Mouse (Mus musculus) brain, adult 2 months (tissue): ENCODE measurements around the gene Fbln1.

Experiments used
- DNase-seq: peaks from one replicate; pipeline ENCODE4 v3.0.0; 2011; ENCODE audit warnings: low read depth, low spot score

Fbln1 gene

DNA sequence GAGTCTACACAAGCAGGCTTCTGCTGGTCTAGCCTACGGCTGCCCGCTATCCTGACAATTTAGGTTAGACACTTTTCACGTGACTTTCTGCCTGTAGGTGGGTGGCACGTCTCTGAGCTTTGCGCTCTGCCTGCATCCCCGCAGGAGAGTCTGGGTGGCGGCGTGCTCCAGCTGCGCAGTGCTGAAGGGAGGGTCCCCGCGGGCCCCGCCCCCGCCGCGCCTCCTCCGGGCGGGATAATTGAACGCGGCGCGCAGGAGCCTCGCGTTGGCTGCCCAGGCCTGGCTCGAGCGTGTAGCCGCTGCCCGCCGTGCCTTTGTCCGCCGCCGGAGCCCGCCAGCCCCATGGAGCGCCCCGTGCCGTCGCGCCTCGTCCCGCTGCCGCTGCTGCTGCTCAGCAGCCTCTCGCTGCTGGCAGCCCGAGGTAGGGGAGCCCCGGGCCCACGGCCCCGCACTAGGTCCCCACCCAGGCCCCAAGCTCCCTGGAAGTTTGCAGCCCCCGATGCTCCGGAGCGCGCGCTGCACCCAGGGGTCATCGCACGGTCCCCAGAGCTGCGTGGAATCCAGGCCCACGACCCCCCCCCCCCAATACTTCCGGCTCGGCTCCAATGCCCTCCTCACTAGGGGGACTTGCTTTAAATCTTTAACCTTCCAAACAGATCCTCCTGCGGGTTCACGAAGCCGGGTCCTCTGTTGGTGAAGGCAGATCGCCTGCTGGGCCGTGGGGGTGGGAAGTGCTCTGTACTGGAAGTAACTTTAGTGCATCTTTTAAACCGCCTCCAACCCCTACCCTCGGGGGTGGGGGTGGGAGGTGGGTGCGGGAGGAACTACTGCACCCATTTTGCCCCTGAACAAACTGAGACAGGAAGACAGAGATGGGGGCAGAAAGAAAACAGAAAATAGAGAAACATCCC is at the start of gene Fbln1:
TSS of gene Fbln1 (plus strand) at position 158 of the 911 bp plus-strand sequence.
- peak; percentile 77 for DNase-seq

DNA sequence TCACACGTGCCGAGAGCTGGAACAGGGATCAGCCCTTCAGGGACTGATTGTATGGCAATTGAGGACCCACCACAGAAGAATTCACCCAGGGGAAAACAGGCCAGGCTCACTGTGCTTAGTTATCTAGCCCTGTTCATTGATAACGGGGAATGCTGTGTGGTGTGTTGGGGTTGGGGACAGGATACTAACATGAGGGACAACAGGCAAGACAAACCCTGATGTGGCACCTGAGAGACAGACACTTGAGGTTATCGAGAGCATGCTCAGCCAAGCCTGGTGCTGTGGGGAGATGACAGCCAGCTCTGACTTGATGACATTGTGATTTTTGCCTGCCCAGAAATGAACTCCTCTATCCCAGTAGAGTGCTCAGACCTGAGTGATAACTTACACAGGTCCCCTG is 49.6 kb upstream of the Fbln1 start:
- DNase-seq = no peak

DNA sequence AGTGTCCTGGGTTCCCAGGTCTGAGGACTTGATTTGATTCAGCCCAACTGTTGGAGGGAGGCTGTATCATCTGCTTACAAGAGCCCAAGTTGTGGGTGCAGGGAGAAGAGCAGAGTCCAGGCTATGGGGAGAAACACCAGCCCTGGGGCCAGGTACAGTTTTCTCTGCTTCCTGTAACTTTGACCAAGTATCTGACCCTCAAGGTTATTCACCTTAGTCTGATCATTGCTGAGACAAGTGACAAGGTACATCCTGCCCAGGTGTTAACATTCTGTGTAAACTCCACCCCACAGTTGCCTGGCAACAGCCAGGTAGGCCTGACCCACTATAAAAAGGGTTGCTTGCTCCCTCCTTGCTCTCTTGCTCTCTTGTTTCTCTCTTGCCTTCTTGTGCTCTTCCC is 44.3 kb upstream of the Fbln1 start:
- no peak for DNase-seq

DNA sequence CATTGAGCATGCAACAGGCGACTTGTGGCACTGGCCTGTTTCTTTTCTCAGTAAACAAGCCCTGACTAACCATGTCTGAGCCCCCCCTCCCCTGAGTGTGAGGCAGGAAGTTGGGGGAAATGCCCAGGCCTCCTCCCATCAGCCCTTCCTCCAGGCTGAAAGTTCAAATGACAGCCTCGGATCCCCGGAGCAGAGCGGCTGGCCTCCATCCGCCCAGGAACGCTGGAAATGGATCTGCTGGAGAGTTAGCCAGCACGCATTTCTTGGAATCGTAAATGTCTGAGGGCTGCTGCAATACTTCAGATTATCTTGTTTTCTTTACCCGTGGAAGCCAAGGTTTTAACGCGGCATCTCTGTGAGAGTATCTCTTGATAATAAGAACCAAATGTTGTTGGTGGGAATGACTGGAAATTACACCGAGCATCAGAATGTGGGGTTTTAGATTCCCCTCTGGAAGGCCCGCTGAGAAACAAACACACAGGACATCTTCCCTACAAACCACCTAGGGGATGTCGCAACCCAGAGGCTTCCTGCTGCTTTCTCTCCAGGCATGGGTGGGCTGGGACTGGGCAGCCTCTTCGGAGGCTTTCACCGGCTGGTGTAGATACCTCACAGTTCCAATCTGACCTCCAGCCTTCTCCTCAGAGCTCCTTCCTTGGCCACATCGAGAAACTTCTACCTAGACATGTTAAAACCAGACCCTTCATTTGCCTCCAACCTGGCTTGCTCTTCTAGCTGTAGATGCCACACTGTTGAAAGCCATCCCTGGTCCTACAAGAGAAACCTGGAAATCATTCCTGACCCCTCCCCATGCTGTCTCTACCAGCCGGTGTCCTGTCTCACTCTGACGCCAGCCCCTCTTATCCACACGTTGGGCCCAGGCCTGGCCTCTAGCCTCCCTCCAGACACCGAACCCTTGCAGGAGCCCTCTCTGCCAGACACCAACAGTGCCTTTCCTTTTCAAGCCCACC is 42.8 kb upstream of the Fbln1 start:
- DNase-seq = no peak

DNA sequence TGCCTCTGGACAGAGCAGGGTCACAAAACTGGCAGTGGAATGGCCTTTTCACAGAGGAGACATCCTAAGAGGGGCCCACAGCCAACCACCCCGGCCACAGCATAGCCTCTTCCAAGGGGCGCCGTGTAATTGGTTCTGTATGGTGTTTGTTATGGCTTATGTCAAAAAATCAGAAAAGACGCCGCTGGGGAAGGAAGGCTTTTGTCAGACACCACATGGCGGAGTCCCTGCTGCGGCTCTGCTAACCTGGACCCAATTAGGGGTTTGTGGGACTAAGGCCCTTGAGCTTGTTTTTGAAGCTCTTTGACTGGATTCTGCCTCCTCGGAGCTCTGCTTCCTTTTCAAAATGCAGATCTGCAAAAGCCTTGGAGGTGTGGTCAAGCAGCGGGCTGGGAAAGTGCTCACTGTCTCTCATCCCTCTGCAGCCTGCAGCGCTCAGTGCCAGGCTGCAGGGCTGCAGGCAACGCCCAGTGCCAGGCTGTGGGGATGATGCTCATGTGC is 39.3 kb upstream of the Fbln1 start:
- peak; percentile 36 for DNase-seq

DNA sequence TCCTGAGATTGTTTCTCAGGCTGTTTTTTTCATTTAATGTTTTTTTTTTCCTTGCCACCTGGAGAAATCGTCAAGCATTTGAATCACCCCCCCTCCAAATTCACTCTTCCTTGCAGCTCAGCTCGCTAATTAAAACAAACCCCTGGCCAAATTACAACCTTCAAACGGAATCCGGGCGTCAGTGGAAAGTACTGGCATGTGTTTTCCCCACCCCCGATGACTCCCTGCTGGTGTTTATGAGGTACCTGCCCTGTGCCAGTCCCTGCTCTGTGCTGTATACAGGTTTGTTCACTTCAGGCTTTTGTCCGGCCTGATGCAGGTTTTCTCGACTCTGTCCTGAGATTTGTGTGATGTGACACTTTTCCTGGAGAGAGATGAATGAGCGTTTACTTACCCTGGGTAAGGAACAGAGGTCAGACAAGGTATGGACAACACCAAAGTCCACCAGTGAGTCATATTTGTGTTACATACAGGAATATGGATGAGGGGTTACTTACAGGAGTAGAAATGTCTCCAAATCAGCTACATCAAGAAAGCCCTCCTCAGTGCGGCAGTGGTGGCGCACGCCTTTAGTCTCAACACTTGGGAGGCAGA is 38.6 kb upstream of the Fbln1 start:
- DNase-seq = peak; percentile 16

DNA sequence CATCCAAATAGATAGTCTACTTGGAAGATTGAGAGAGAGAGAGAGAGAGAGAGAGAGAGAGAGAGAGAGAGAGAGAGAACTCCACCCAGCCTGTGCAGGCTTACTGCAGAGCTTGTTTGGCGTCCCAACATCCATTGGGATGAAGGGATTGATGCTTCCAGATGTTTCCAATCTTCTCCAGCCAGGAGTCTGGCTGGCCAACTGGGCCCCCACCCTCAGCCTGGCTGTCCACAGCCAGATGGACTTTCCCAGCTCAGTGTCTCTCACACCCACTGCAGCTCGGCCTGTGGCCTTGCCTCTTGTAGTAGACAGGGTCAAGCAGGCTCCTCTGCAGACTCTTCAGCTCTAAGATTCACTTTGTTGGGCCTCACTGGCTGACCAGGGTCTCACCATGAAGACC is 33.7 kb upstream of the Fbln1 start:
- DNase-seq = no peak

DNA sequence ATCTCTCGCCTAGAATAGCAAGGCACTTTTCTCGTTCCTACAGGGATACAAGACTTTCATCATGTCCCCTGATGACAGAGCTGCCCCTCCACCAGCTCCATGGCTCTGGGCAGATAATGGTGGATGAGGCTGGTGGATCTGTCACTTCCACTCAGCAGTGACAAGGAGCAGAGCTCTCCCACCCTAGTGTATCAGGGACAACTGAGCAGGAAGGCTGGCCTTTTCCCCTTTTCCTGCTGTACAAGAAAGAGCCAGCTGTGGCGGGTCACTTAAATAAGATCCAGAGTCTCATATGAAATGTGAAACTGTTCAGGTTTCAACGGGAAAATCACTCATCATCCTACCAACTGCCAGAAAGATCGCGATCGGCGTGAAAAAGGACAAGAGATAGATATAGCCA is 32.3 kb upstream of the Fbln1 start:
- no peak for DNase-seq

DNA sequence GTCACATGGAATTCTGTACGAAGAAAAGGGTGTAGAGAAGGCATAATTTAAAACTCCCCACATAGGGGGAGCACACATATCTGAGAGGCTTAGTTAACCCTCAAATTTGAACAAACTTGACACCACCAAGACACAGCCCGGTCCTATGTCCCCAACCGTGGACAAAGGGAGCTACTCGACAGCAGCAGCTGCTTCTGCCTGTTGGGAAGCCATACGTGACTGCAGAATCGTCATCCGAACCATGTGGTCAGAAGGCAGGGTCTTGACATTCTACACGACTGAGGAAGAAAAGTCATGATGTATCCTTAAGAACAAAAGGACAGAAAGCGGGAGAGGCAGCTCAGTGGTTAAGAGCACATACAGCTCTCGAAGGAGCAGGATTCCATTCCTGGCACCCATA is 31.7 kb upstream of the Fbln1 start:
- DNase-seq = no peak

DNA sequence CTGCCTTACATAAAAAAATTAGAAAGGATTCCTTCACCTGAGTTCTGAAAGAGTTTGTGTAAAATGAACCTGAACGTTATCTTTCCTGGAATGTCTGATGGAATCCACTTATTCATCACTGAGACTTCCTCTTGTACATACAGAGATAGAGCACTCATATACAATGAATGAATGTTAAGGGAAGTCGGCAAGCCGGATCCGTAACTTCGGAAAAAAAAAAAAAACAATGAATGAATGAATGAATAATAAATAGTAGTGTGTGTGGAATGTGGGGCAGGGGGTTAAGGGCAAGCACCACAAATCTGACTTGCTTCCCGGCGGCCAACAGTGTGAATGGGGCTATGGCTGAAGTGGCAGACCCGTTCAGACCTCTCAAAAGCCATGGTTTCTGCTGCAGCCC is 28.2 kb upstream of the Fbln1 start:
- peak; percentile 98 for DNase-seq

DNA sequence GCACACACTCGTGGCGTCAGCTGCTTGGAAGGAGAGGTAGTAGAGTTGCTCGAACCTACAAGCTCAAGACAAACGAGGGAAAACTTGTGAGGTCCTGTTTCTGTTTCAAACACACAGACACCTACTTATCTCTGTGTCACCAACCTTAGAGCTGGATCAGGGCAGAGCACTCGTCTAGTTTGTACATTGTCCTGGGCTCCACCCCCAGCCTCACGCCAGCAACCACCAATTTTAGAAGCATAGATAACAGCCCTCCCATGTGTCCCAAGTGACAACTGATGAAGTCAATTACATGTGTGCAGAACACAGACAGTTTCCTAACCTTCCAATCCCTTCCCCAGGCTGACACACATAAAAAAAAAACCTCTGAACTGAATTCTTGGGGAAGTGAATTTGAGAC is 27.6 kb upstream of the Fbln1 start:
- no peak for DNase-seq

DNA sequence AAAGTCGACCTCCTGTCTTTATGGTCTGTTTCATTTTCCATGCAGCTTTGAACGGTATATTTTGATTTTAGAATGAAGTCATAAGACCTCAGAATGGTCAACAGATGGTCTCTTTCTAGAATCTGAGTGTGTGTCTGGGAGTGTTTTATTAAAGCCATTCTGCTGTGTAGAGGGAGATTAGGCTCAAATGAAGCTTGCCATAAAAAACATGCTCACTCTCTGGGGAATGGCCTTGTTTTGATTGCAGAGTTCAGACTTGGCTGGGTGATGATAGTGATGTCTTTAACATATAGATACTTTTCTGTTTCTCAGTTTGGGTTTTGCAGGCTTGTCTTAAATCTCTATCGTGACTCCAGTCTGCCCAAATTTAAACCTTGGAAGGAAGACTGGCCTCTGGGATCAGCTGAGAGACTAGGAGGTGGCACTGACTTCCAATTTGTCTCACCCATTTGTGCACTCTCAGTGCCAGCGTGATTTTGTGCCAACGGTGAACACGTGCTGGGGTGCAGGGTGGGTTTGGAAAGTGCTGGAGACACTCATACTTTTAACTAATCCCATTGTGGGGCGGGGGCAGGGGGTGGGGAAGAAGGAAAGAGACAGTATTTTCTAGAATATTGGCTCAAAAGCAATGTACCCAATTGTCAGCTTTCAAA is 26.1 kb upstream of the Fbln1 start:
- DNase-seq = no peak

DNA sequence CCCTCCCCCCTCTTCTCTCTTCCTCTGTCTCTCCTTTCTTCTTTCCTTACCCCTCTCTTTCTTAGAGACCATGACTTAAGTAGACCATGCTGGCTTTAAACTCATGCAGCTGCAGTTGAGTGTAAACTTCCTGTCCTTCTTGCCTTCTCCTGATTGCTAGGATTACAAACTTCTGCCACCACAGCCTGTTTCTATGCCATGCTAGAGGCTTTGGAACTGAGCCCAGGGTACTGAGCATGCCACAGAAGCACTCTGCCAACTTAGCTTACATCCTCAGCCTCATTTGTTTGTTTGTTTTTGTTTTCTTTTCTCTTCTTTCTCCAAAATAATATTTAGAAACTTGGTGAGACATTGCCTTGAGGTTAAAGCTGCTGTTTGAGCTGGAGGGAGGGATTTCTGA is 25.4 kb upstream of the Fbln1 start:
- no peak for DNase-seq

DNA sequence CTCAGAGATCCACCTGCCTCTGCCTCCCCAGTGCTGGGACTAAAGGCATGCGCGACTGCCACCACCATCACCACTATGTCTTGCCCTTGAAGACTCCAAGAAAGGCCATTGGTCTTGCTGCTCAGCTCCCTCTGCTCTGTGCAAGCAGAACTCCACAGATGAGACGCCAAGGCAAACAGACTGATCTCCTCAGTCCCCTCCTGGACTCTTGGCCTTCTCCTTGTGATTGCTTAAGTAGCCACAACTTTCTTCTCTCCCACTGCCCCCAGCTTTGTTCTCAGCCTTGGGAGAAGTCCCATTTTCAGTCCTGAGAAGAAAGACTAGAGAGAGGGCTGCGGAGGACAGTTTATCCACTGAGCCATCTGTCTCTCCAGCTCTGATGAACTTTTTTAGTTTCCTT is 23.7 kb upstream of the Fbln1 start:
- no peak for DNase-seq

DNA sequence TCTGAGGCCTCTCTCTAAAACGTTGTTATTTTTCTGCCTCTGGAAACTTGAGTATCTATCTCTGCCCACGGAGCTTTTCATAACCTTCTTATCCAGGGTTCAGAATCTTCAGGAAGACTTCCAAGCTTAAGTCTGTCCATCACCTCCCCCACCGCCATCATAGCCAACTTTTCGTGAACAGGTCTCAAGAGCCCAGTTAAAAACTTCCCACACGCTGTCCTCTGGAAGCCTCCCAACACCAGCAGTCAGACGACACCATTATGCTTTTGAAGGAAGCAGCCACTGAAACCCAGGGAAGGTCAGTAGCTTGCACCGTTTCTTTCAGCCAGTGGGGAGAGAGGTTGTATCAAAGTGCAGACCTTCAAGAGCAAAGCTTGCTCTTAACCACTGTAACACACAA is 18.8 kb upstream of the Fbln1 start:
- DNase-seq = no peak

DNA sequence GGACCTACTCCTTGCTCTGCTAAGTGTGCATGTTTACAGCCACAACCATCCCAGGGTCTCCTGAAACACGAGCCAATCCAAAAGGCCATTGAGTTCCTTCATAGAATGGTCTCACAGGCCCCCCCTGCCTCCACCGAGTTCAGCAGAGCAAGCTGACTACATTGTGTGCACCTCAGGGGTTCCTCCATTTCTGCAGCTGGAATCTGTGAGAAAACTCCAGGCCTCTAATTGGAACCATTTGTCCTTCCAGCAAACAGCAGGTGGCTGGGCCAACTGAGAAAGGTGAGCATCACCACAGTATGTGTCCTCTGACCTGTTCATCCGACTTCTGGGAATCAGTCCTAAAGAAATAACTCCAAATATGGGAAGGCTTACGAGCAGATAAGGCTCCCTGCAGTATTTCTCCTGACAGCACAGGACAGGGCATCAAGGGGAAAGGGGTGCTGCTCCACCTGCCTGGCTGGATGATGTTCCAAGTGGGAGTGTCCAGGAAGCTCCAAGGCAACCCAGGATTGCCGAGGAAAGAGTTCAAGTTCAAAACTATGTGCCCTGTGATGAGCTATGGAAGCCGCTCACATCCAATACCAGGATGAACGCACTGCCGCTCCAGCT is 17.5 kb upstream of the Fbln1 start:
- no peak for DNase-seq

DNA sequence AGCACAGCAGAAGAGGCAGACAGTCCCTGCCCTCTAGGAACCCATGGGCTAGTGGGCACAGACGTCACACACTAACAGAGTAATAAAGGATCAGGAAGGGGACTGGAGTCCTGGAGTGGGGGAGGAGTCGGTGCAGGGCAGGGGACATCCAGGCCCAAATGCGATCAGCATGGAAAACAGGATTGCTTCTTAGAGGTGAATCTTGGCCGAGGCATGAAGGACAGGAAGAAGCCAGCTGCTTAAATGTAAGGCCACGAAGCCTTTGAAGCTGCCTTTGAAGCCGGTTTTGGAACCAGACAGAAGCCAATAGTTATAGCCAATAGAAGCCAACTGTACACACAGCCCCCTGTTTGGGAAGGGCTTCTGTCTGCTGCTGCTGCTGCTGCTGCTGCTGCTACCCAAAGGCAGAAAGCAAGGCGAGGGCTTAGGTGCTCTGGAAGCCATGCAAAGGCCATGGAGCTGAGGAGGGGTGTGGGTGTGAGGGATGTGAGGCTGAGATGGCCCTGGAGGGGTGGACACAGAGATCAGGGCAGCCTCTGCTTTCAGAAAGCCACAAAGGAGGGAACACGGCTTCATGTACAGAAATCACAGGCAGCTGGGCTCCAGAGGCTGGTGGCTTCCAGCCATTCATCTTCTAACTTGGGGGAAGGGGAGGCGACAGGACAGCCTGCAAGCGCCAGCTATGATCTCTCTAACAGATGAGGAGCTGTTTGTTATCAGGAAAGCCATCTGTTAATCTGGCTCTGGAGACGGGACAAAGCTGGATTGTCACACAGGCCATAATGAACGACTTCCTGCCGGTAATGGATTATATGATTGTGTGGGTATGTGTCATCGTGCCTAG is 5.1 kb upstream of the Fbln1 start:
- DNase-seq = peak; percentile 38

DNA sequence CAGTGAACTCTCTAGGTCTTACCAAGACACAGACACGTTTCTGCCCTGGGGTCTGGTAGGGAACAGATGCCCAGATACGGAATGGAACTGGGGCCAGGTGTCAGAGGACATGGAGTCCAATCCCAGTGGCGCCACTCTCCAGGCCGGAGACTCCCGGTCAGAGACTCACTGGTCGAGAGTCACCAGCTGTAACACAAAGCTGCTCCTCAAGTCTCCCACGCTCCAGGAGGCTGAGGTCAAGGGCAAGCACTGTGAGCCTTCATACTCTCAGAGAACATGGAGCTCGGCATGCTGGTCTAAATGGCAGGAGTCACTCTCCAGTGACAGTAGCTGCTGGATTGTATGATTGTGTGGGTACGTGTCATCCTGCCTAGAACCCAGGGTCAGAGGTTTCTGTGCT is 3.5 kb upstream of the Fbln1 start:
- DNase-seq = no peak

DNA sequence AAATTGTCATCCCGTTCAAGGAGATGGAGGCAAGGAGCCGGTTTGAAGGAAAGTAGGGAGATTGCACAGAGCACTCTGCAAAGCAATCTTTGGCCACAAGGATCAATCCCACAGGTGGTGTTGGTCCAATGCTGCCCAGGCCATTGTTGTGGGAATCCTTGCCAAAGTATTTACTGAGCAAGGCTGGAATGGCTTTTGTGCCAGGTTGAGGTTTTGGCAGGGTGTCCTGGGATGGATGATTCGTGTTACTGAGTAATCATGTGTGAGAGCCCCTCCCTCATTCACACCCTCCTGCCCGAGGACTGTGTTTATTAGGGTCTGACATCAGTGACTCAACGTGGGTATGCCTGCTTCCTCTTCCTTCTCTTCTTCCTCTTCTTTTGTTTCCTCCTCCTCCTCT is 3.0 kb upstream of the Fbln1 start:
- no peak for DNase-seq

DNA sequence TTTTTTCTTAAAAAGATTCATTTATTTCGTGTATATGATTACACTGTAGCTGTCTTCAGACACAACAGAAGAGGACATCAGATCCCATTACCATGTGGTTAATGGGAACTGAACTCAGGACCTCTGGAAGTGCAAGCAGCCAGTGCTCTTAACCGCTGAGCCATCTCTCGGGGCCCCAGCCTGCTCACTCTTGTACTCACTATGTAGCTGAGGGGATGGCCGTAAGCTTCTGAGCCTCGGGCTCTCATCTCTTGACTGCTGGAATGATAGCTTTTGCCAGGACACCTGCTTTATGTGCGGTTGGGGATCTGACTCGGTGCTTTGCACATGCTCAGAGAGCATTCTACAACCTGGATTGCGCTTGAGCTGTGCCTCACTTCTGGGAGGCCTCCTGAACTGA is 1.4 kb upstream of the Fbln1 start:
- DNase-seq = no peak
